Mouse (Mus musculus) MN1 (cell line): ENCODE measurements around the gene Cep135.

Experiments
- DNase-seq: peaks from one replicate; pipeline ENCODE4 v3.0.0-alpha.2; 2016; ENCODE audit warnings: low spot score

Cep135 gene

GRCm38 (mm10) chr5:76684658-76685605 is 96.4 kb downstream of the Cep135 start:
- no peak for DNase-seq

- no peak for DNase-seq
These were observed 99.6 kb downstream of the Cep135 start for GRCm38 (mm10) chr5:76687961-76688600.

- DNase-seq: no peak
These were observed 100.1 kb downstream of the Cep135 start for GRCm38 (mm10) chr5:76688643-76689042.

GRCm38 (mm10) chr5:76690177-76690593 is 101.7 kb downstream of the Cep135 start:
- DNase-seq: no peak

- no peak for DNase-seq
These were observed 102.8 kb downstream of the Cep135 start for GRCm38 (mm10) chr5:76691251-76691650.

- DNase-seq: no peak
These were observed 103.4 kb downstream of the Cep135 start for GRCm38 (mm10) chr5:76691706-76692424.
